Mouse (Mus musculus): ENCODE results near the gene Ppp1r9a. TPM values are rescaled to one million over a fixed set of nuclear protein-coding genes. Genes with fewer than 3 reads are reported as not detected.
A peak's percentile ranks its signal among the peaks of the same experiment; 100 is the strongest.

Ppp1r9a gene
- polyA plus RNA-seq, 1 experiment from 2014 or later = 38.9 TPM

- WGBS = 94% methylated on average over 9 of the region's 9 CpGs
- no peak overlapping the region for H3K4me3 ChIP-seq (replicated peaks)
- no peak overlapping the region for H3K4me2 ChIP-seq
Observed at GRCm38 (mm10) chr6:4992308-4992707, 89.6 kb downstream of the Ppp1r9a start.

GRCm38 (mm10) chr6:4993600-4994160 is 91.0 kb downstream of the Ppp1r9a start:
- H3K9ac ChIP-seq (replicated peaks) = no peak overlapping the region
- 0 out of 2 replicates have a peak, but pooled peaks have one; percentile 18 for ATAC-seq (ENCODE audit: low FRiP score)
- H3K9me3 ChIP-seq (replicated peaks) = no peaks in the 10 kb centered on the region
- peak overlapping the region; percentile 11; the same call in 1 of the 2 replicates for H3K4me2 ChIP-seq
- no peak overlapping the region for H3K4me3 ChIP-seq (replicated peaks)
- no peaks in the 10 kb centered on the region for H3K36me3 ChIP-seq
- WGBS = 52% methylated on average over 15 of the region's 15 CpGs
- peaks cover 13% of the 10 kb centered on the region; the same call in 1 of the 2 replicates for H3K4me1 ChIP-seq
- 0 out of 2 replicates have a peak overlapping the region, but pooled peaks have one; percentile 15 for H3K27ac ChIP-seq (replicated peaks)
- H3K27me3 ChIP-seq (replicated peaks) = no peaks in the 10 kb centered on the region

More at GRCm38 (mm10) chr6:4992308-4992707, 89.6 kb downstream of the Ppp1r9a start:
- no peak overlapping the region for H3K9ac ChIP-seq (replicated peaks)
- no peak for ATAC-seq (ENCODE audit: low FRiP score)
- no peaks in the 10 kb centered on the region for H3K27me3 ChIP-seq (replicated peaks)
- H3K36me3 ChIP-seq = no peaks in the 10 kb centered on the region
- H3K9me3 ChIP-seq (replicated peaks) = no peaks in the 10 kb centered on the region
- H3K4me1 ChIP-seq = peaks cover 13% of the 10 kb centered on the region; the same call in 1 of the 2 replicates
- H3K27ac ChIP-seq (replicated peaks) = no peak overlapping the region

- no peak for ATAC-seq (ENCODE audit: low FRiP score)
- Histone ChIP-seq H3K4me3 (replicated peaks) (no peak overlapping the region), H3K9ac (replicated peaks) (no peak overlapping the region), H3K4me2 (peak overlapping the region; percentile 11; the same call in 1 of the 2 replicates), H3K27ac (replicated peaks) (no peak overlapping the region), H3K36me3 (no peaks in the 10 kb centered on the region), H3K27me3 (replicated peaks) (no peaks in the 10 kb centered on the region), H3K9me3 (replicated peaks) (no peaks in the 10 kb centered on the region), H3K4me1 (peaks cover 13% of the 10 kb centered on the region; the same call in 1 of the 2 replicates)
- 46% methylated on average over 14 of the region's 14 CpGs for WGBS
Observed at GRCm38 (mm10) chr6:4994161-4994919, 91.6 kb downstream of the Ppp1r9a start.

GRCm38 (mm10) chr6:4997599-4997998 is 94.9 kb downstream of the Ppp1r9a start:
- Histone ChIP-seq H3K4me3 (replicated peaks) (no peak overlapping the region), H3K9ac (replicated peaks) (no peak overlapping the region), H3K9me3 (replicated peaks) (no peaks in the 10 kb centered on the region), H3K36me3 (no peaks in the 10 kb centered on the region), H3K27me3 (replicated peaks) (no peaks in the 10 kb centered on the region), H3K4me2 (no peak overlapping the region), H3K4me1 (peaks cover 13% of the 10 kb centered on the region; the same call in 1 of the 2 replicates), H3K27ac (replicated peaks) (no peak overlapping the region)
- ATAC-seq (ENCODE audit: low FRiP score) = no peak
- 95% methylated on average over 6 of the region's 6 CpGs for WGBS

- peaks cover 9% of the 10 kb centered on the region; the same call in 1 of the 2 replicates for H3K4me1 ChIP-seq
- H3K9me3 ChIP-seq (replicated peaks) = no peaks in the 10 kb centered on the region
- no peak overlapping the region for H3K4me2 ChIP-seq
- H3K9ac ChIP-seq (replicated peaks) = no peak overlapping the region
- ATAC-seq (ENCODE audit: low FRiP score) = no peak
- no peaks in the 10 kb centered on the region for H3K36me3 ChIP-seq
- no peaks in the 10 kb centered on the region for H3K27me3 ChIP-seq (replicated peaks)
- H3K27ac ChIP-seq (replicated peaks) = no peak overlapping the region
- 56% methylated on average over 4 of the region's 4 CpGs for WGBS
- no peak overlapping the region for H3K4me3 ChIP-seq (replicated peaks)
Observed at GRCm38 (mm10) chr6:4998929-4999328, 96.2 kb downstream of the Ppp1r9a start.

- Histone ChIP-seq H3K9ac (replicated peaks) (no peak overlapping the region), H3K27me3 (replicated peaks) (no peaks in the 10 kb centered on the region), H3K4me1 (peaks cover 5% of the 10 kb centered on the region; the same call in 1 of the 2 replicates), H3K4me3 (replicated peaks) (no peak overlapping the region), H3K27ac (replicated peaks) (no peak overlapping the region), H3K9me3 (replicated peaks) (no peaks in the 10 kb centered on the region), H3K4me2 (no peak overlapping the region), H3K36me3 (no peaks in the 10 kb centered on the region)
- 20% methylated on average over 8 of the region's 8 CpGs for WGBS
- ATAC-seq (ENCODE audit: low FRiP score) = no peak
Observed at GRCm38 (mm10) chr6:5000788-5001187, 98.1 kb downstream of the Ppp1r9a start.

- no peak for ATAC-seq (ENCODE audit: low FRiP score)
- H3K27me3 ChIP-seq (replicated peaks) = no peaks in the 10 kb centered on the region
- H3K27ac ChIP-seq (replicated peaks) = no peak overlapping the region
- no peak overlapping the region for H3K9ac ChIP-seq (replicated peaks)
- WGBS = 60% methylated on average over 22 of the region's 22 CpGs
- H3K4me2 ChIP-seq = no peak overlapping the region
- H3K4me1 ChIP-seq = peaks cover 12% of the 10 kb centered on the region
- H3K9me3 ChIP-seq (replicated peaks) = no peaks in the 10 kb centered on the region
- H3K36me3 ChIP-seq = no peaks in the 10 kb centered on the region
- H3K4me3 ChIP-seq (replicated peaks) = no peak overlapping the region
Observed at GRCm38 (mm10) chr6:5005491-5006275, 103.0 kb downstream of the Ppp1r9a start.

- Histone ChIP-seq H3K36me3 (no peaks in the 10 kb centered on the region), H3K4me2 (no peak overlapping the region), H3K27me3 (replicated peaks) (no peaks in the 10 kb centered on the region), H3K4me3 (replicated peaks) (no peak overlapping the region), H3K9ac (replicated peaks) (no peak overlapping the region), H3K9me3 (replicated peaks) (no peaks in the 10 kb centered on the region), H3K4me1 (peaks cover 19% of the 10 kb centered on the region), H3K27ac (replicated peaks) (no peak overlapping the region)
- ATAC-seq (ENCODE audit: low FRiP score) = no peak
- 88% methylated on average over 6 of the region's 6 CpGs for WGBS
Observed at GRCm38 (mm10) chr6:5006283-5006946, 103.7 kb downstream of the Ppp1r9a start.

- no peak for ATAC-seq (ENCODE audit: low FRiP score)
- WGBS = 58% methylated on average over 2 of the region's 2 CpGs
- Histone ChIP-seq H3K9ac (replicated peaks) (no peak overlapping the region), H3K27ac (replicated peaks) (no peak overlapping the region), H3K4me3 (replicated peaks) (no peak overlapping the region), H3K27me3 (replicated peaks) (no peaks in the 10 kb centered on the region), H3K4me1 (peaks cover 29% of the 10 kb centered on the region), H3K9me3 (replicated peaks) (no peaks in the 10 kb centered on the region), H3K4me2 (no peak overlapping the region), H3K36me3 (no peaks in the 10 kb centered on the region)
Observed at GRCm38 (mm10) chr6:5008166-5008565, 105.4 kb downstream of the Ppp1r9a start.

- H3K9ac ChIP-seq (replicated peaks) = no peak overlapping the region
- no peak overlapping the region for H3K4me2 ChIP-seq
- H3K9me3 ChIP-seq (replicated peaks) = no peaks in the 10 kb centered on the region
- no peaks in the 10 kb centered on the region for H3K36me3 ChIP-seq
- WGBS = 75% methylated on average over 15 of the region's 15 CpGs
- H3K27ac ChIP-seq (replicated peaks) = no peak overlapping the region
- H3K4me1 ChIP-seq = peaks cover 29% of the 10 kb centered on the region
- no peak overlapping the region for H3K4me3 ChIP-seq (replicated peaks)
- ATAC-seq (ENCODE audit: low FRiP score) = no peak
- no peaks in the 10 kb centered on the region for H3K27me3 ChIP-seq (replicated peaks)
Observed at GRCm38 (mm10) chr6:5008603-5009002, 105.9 kb downstream of the Ppp1r9a start.

Measured in neural tube, embryonic 15.5 days (tissue).